Mouse (Mus musculus) kidney, embryonic 16.5 days (tissue): ENCODE measurements around the gene Ctu2. TPM values are rescaled to one million over a fixed set of nuclear protein-coding genes. Genes with fewer than 3 reads are reported as not detected.

Source experiments
- ATAC-seq: fragments of 200-750 bp; cut with Nextera tagmentation; 2 replicates; pipeline ENCODE4 v1.8.0; 2017; ENCODE audit warnings: moderate TSS enrichment; ENCODE audit not compliant: low FRiP score, low TSS enrichment
- H3K27ac ChIP-seq: fragments of 300-500 bp; sonication (generic); 2 replicates; pipeline ENCODE4 v1.5.1; 2014; ENCODE audit warnings: low read length
- H3K27me3 ChIP-seq: fragments of 300-500 bp; sonication (generic); 2 replicates; pipeline ENCODE4 v1.6.1; 2014; ENCODE audit warnings: low read length, control low read depth, mixed read lengths; ENCODE audit not compliant: insufficient read depth
- H3K36me3 ChIP-seq: fragments of 300-500 bp; sonication (generic); 2 replicates; pipeline ENCODE4 v1.6.1; 2014; ENCODE audit warnings: low read length, control low read depth, mixed read lengths; ENCODE audit not compliant: insufficient read depth
- H3K4me1 ChIP-seq: fragments of 300-500 bp; sonication (generic); 2 replicates; pipeline ENCODE4 v1.6.1; 2014; ENCODE audit warnings: low read length, control low read depth, mixed read lengths; ENCODE audit not compliant: insufficient read depth
- H3K4me2 ChIP-seq: fragments of 300-500 bp; sonication (generic); replicated peaks from 2 replicates; pipeline ENCODE4 v1.6.1; 2014; ENCODE audit warnings: low read depth, low read length
- H3K4me3 ChIP-seq: fragments of 300-500 bp; sonication (generic); 2 replicates; pipeline ENCODE4 v1.5.1; 2014; ENCODE audit warnings: mild to moderate bottlenecking, low read length
- H3K9ac ChIP-seq: fragments of 300-500 bp; sonication (generic); replicated peaks from 2 replicates; pipeline ENCODE4 v1.6.1; 2014; ENCODE audit warnings: low read length
- H3K9me3 ChIP-seq: fragments of 300-500 bp; sonication (generic); 2 replicates; pipeline ENCODE4 v1.6.1; 2016; ENCODE audit warnings: low read length, control low read depth
- WGBS: fragments of 180-500 bp; shearing (Covaris S2); extraction: QIAGEN DNeasy Blood & Tissue Kit; methylation state at CpG from one replicate; pipeline ENCODE4 v1.1.7; 2014; 5-methylcytosine and 5-hydroxymethylcytosine counted together
- polyA plus RNA-seq: library from polyadenylated mRNA; unstranded; fragments of >200 nt; fragmentation: Nextera tagmentation; extraction: Ambion mirVana; gene quantifications from 2 replicates; pipeline ENCODE4 v1.2.1, GENCODE M21; 2015

Gene Ctu2
- polyA plus RNA-seq, 1 experiment from 2014 or later = 46.5 TPM

DNA sequence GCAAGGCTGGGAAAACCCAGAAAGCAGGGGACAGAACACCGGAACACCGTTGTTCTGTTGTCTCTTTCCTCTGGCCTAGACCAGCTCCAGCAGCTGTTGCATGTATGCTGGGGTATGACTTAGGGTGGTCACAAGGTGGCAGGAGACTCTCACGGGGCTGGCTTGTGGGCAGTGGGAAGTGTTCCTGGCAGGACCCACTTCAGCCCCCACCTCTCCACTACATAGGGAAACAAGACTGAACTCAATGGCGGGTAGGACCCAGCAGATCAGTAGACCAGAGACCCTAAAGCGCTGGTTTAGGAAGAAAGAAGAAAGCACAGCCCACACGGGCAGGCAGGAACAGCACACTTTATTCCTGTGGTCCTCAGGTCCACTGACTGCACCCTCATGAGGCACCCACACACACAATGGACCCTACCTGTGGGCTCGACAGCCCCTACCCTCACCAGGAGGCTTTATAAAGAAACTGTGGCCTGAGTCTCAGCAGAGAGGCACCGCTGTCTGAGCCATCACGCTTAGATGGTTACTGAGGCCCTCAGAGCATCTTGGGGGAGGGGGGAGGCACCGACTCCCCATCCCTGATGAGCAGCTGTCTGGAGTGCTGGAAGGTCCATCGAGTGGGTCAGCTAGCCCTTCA, 42.6 kb upstream of the Ctu2 start:
- H3K4me3 ChIP-seq = no peak overlapping the region; the same call in 1 of the 2 replicates
- H3K4me2 ChIP-seq = peak overlapping the region; percentile 87; the same call in 1 of the 2 replicates
- no peaks in the 10 kb centered on the region for H3K27me3 ChIP-seq
- peaks cover 13% of the 10 kb centered on the region for H3K36me3 ChIP-seq
- H3K27ac ChIP-seq = peak overlapping the region; percentile 79
- H3K9ac ChIP-seq = peak overlapping the region; percentile 77
- no peaks in the 10 kb centered on the region for H3K9me3 ChIP-seq
- peak; percentile 32 for ATAC-seq
- H3K4me1 ChIP-seq = peaks cover 38% of the 10 kb centered on the region
- 69% methylated on average over 11 of the region's 11 CpGs for WGBS

DNA sequence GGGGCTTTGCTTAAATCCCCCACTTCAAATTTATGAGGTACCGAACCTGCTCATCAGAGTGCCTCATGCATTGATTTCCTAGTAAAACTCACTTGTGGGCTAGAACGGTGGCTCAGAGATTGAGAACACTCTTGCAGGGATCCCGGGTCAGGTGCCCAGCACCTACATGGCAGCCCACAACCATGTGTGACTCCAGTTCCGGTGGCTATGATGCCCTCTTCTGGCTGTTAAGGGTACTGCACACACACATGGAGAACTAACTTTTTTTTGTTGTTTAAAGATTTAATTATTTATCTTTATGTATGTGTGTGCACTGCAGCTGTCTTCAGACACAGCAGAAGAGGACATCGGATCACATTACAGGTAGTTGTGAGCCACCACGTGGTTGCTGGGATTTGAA, 40.6 kb upstream of the Ctu2 start:
- no peak for ATAC-seq
- Histone ChIP-seq H3K27ac (no peak overlapping the region), H3K4me1 (peaks cover 31% of the 10 kb centered on the region), H3K9me3 (no peaks in the 10 kb centered on the region), H3K27me3 (no peaks in the 10 kb centered on the region), H3K4me3 (no peak overlapping the region), H3K4me2 (no peak overlapping the region), H3K36me3 (peaks cover 13% of the 10 kb centered on the region), H3K9ac (no peak overlapping the region)
- 93% methylated on average over 6 of the region's 6 CpGs for WGBS

DNA sequence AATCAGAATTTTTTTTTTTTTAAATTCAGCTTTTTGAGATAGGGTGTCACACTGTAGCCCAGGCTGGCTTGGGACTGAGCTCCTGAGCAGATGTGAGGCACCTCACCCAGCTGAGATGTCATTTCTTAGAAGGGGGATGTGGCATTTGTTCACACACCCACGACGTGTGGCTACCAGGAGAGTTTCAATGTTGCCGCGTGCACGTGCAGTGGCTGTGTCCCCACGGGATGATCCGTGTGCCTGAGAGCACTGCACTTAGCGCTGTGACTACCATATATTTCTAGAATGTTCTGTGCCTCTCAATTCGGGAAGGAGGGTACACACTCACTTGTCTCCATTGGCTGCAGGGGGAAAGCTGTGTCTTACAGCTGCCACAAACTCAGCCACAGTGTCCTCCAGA, 39.8 kb upstream of the Ctu2 start:
- H3K9ac ChIP-seq = no peak overlapping the region
- WGBS = 91% methylated on average over 9 of the region's 9 CpGs
- H3K4me1 ChIP-seq = peaks cover 28% of the 10 kb centered on the region
- no peak overlapping the region for H3K4me3 ChIP-seq
- peaks cover 13% of the 10 kb centered on the region for H3K36me3 ChIP-seq
- no peaks in the 10 kb centered on the region for H3K9me3 ChIP-seq
- ATAC-seq = no peak
- no peaks in the 10 kb centered on the region for H3K27me3 ChIP-seq
- H3K4me2 ChIP-seq = no peak overlapping the region
- no peak overlapping the region for H3K27ac ChIP-seq

DNA sequence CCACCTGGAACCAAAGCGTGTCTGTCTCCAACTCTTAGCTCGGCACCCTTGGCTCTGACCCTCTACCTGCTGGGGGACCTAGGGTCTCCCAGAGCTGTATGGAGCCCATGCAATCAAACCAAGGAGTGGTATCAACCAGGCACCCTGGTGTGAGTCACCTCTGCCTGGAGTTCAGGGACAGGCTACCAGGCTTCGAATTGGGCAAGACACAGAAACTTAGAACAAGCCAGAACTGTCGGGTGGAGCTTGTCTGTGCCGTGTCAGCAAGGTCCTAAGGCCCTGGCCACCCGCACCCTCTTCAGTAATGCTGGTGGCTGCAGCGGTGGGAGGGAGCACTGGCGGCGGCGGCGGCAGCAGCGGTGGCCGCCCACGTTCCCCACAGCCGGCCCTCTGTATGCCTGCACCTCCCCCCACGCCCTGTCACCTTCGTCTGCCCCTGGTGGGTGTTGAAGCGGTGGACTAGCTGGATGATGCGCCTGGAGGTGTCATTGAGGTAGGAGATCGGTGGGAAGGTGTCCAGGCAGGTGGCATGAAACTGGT, 39.3 kb upstream of the Ctu2 start:
- no peak for ATAC-seq
- Histone ChIP-seq H3K9me3 (no peaks in the 10 kb centered on the region), H3K27me3 (no peaks in the 10 kb centered on the region), H3K9ac (no peak overlapping the region), H3K27ac (no peak overlapping the region), H3K4me3 (no peak overlapping the region), H3K4me1 (peaks cover 22% of the 10 kb centered on the region), H3K4me2 (no peak overlapping the region), H3K36me3 (peaks cover 13% of the 10 kb centered on the region)
- WGBS = 79% methylated on average over 20 of the region's 20 CpGs

DNA sequence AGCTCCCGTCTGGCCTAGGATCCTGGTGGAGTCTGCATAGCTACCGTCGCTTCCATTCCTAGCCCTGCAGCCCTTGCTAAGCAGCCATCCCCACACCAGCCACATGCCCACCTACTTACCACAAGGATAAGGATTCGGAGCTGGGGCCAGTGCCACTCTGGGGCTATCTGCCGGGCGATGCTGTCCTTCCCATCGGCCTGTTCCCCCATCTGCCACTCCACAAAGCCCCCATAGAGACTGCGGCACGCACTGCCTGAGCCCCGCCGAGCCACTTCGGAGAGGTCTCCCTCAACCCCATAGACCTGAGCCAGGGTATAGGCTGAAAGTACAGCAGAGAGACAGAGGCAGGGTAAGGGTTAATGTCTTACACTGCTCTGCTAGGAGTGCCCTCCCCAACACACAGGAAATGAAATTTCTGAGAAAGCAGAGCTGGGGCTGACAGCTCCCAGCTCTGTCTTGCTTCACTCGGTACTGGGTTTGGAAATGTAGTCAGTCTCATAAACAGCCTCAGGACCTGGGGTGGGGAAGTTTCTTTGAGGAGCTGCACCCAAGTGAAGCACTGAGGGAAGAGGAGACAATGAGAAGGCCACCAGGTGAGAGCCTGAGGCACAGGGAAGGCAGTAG, 38.1 kb upstream of the Ctu2 start:
- Histone ChIP-seq H3K27ac (0 out of 2 replicates have a peak overlapping the region, but pooled peaks have one; percentile 31), H3K4me2 (0 out of 2 replicates have a peak overlapping the region, but pooled peaks have one; percentile 8), H3K4me1 (peaks cover 21% of the 10 kb centered on the region), H3K9me3 (no peaks in the 10 kb centered on the region), H3K36me3 (peaks cover 13% of the 10 kb centered on the region), H3K9ac (0 out of 2 replicates have a peak overlapping the region, but pooled peaks have one; percentile 33), H3K4me3 (no peak overlapping the region), H3K27me3 (no peaks in the 10 kb centered on the region)
- ATAC-seq = peak; percentile 32; the same call in 1 of the 2 replicates
- WGBS = 78% methylated on average over 13 of the region's 13 CpGs

DNA sequence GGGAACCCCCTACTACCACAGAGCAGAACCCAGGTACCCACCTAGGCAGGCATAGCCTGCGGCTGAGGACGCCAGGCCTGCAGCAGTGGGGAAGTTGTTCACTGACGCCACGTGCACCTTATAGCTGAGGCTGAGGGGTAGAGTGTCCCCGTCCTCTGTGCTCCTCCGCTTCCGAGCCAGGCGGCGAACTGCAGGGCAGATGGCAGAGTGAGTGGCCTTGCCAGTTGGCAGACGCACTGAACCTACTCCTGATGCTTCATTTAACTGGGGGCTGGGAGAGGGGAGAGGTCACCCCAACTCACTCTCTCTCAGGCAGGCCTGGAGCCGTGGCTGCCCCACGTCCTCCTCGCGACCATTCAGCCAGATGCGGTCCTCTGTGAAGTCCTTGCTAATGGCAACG, 36.6 kb upstream of the Ctu2 start:
- 93% methylated on average over 16 of the region's 16 CpGs for WGBS
- Histone ChIP-seq H3K9me3 (no peaks in the 10 kb centered on the region), H3K9ac (no peak overlapping the region), H3K4me3 (no peak overlapping the region), H3K4me1 (peaks cover 15% of the 10 kb centered on the region), H3K27me3 (no peaks in the 10 kb centered on the region), H3K27ac (no peak overlapping the region), H3K4me2 (no peak overlapping the region), H3K36me3 (peaks cover 13% of the 10 kb centered on the region)
- no peak for ATAC-seq

DNA sequence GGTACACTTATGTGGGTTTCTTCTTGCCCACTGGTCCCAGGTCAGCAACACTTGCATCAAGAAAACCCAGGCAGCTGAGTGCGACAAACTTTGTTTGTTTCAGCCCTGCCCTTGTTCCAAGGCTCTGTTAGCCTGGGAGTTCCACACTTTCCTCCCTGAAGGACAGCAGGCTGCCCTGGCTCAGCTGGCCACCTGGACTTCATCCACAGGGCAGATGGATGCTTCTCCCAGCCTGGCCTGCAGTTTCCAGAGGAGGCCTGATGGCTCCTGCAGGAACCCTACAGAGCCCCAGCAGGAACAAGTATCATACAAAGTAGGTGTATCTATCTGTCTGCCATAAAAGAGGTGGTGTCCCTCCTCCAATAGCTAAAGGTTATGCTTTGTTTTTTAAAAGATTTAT, 34.6 kb upstream of the Ctu2 start:
- Histone ChIP-seq H3K27ac (no peak overlapping the region), H3K4me1 (peaks cover 24% of the 10 kb centered on the region), H3K9ac (no peak overlapping the region), H3K4me2 (no peak overlapping the region), H3K27me3 (no peaks in the 10 kb centered on the region), H3K9me3 (no peaks in the 10 kb centered on the region), H3K36me3 (peaks cover 2% of the 10 kb centered on the region), H3K4me3 (no peak overlapping the region)
- ATAC-seq = no peak
- WGBS = 95% methylated on average over 1 of the region's 1 CpGs

DNA sequence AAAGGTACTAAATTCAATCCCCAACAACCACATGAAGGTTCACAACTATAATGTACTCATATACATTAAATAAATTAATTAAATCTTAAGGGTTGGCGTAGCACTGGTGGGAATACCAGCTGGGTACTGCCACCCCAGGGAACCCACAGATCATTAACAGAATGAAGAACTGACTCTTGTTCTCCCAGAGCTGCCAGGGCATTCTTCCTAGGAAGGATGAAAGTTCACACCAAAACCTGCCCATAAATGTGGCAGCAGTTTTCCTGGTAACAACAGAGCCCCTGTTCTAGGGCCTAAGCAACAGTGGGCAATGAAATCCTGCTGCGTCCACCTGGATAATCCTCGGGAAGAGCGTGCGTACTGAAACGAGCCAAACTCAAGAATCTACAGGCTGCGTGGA, 33.6 kb upstream of the Ctu2 start:
- H3K9me3 ChIP-seq = no peaks in the 10 kb centered on the region
- H3K9ac ChIP-seq = peak overlapping the region; percentile 74
- no peaks in the 10 kb centered on the region; the same call in 1 of the 2 replicates for H3K36me3 ChIP-seq
- peak overlapping the region; percentile 84 for H3K4me2 ChIP-seq
- H3K4me1 ChIP-seq = peaks cover 24% of the 10 kb centered on the region
- WGBS = 17% methylated on average over 7 of the region's 7 CpGs
- no peak for ATAC-seq
- no peaks in the 10 kb centered on the region for H3K27me3 ChIP-seq
- H3K27ac ChIP-seq = 0 out of 2 replicates have a peak overlapping the region, but pooled peaks have one; percentile 76
- peak overlapping the region; percentile 80 for H3K4me3 ChIP-seq

DNA sequence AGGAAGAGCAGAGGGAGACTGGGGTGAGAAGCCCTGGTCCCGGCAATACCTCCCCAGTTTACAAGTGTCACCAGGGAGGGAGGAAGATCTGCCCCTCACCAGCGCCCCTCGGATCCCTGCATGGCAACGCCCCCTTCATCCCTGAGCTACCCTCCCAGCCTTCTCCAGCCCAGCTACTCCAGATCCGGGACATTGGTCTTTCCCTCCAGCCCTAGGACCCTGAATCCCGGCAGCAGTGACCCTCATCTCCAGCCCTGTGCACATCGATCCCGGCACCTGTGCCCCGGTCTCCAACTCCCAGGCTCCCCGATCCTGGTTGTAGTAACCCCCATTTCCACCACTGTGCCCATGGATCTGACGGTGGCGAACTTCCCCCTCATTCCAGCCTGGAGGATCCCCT, 33.2 kb upstream of the Ctu2 start:
- Histone ChIP-seq H3K4me2 (peak overlapping the region; percentile 84), H3K36me3 (no peaks in the 10 kb centered on the region; the same call in 1 of the 2 replicates), H3K27ac (peak overlapping the region; percentile 76), H3K4me1 (peaks cover 22% of the 10 kb centered on the region), H3K9ac (peak overlapping the region; percentile 74), H3K27me3 (no peaks in the 10 kb centered on the region), H3K4me3 (peak overlapping the region; percentile 80), H3K9me3 (no peaks in the 10 kb centered on the region)
- 0% methylated on average over 12 of the region's 12 CpGs for WGBS
- peak; percentile 5 for ATAC-seq
